Mouse (Mus musculus) liver, embryonic 14.5 days (tissue): Measurements from ENCODE around the gene Nacc1. TPM values are rescaled to one million over a fixed set of nuclear protein-coding genes. Genes with fewer than 3 reads are reported as not detected.

Source experiments
- ATAC-seq: fragments of 200-750 bp; cut with Nextera tagmentation; 2 replicates; pipeline ENCODE4 v1.8.0; 2017; ENCODE audit warnings: moderate number of reproducible peaks, mild to moderate bottlenecking, moderate library complexity; ENCODE audit not compliant: insufficient read depth
- DNase-seq, 3 experiments: peaks; one replicate each; pipeline ENCODE4 v3.0.0-alpha.2; 2012 to 2013; ENCODE audit warnings: low read depth in 3 of 3, low spot score in 3 of 3
- H3K27ac ChIP-seq: fragments of 300-500 bp; sonication (generic); 2 replicates; pipeline ENCODE4 v1.5.1; 2014; ENCODE audit warnings: moderate library complexity, mild to moderate bottlenecking, control low read depth, inconsistent platforms
- H3K27me3 ChIP-seq: fragments of 300-500 bp; sonication (generic); 2 replicates; pipeline ENCODE4 v1.6.1; 2014; ENCODE audit warnings: mild to moderate bottlenecking, low read length, moderate library complexity; ENCODE audit not compliant: control insufficient read depth, insufficient read depth
- H3K36me3 ChIP-seq: fragments of 300-500 bp; sonication (generic); replicated peaks from 2 replicates; pipeline ENCODE4 v1.6.1; 2014; ENCODE audit warnings: low read depth; ENCODE audit not compliant: control insufficient read depth, insufficient read depth
- H3K4me1 ChIP-seq, 2 experiments: fragments of 200-500 bp in 1 of 2; fragments of 300-500 bp in 1 of 2; sonication (generic) in 1 of 2; replicated peaks; 2 replicates each; pipeline ENCODE4 v1.6.1; 2012 to 2014; ENCODE audit warnings: antibody characterized with exemption in 1 of 2, inconsistent platforms in 1 of 2, low read length in 1 of 2; ENCODE audit not compliant: control insufficient read depth in 2 of 2, insufficient read depth in 2 of 2
- H3K4me2 ChIP-seq: fragments of 300-500 bp; sonication (generic); 2 replicates; pipeline ENCODE4 v1.6.1; 2014; ENCODE audit warnings: low read depth, mild to moderate bottlenecking, control low read depth, moderate library complexity
- H3K4me3 ChIP-seq, 2 experiments: fragments of 200-500 bp in 1 of 2; fragments of 300-500 bp in 1 of 2; sonication (generic) in 1 of 2; 2 replicates each; pipeline ENCODE4 v1.5.1; 2012 to 2014; ENCODE audit warnings: low read depth in 2 of 2, low read length in 2 of 2, mild to moderate bottlenecking in 2 of 2, control low read depth in 1 of 2, inconsistent platforms in 1 of 2, moderate library complexity in 1 of 2; ENCODE audit not compliant: insufficient read depth in 1 of 2
- H3K9ac ChIP-seq: fragments of 300-500 bp; sonication (generic); replicated peaks from 2 replicates; pipeline ENCODE4 v1.6.1; 2014; ENCODE audit warnings: mild to moderate bottlenecking, control low read depth, moderate library complexity
- H3K9me3 ChIP-seq: fragments of 300-500 bp; sonication (generic); 2 replicates; pipeline ENCODE4 v1.6.1; 2016; ENCODE audit warnings: low read length, mixed read lengths; ENCODE audit not compliant: control insufficient read depth
- CTCF ChIP-seq: IDR thresholded peaks from 2 replicates; pipeline ENCODE4 v1.5.1; 2016; ENCODE audit warnings: antibody characterized with exemption, low read depth, control low read depth
- EP300 ChIP-seq: IDR thresholded peaks from 2 replicates; pipeline ENCODE4 v1.6.1; 2016; ENCODE audit warnings: antibody characterized with exemption, low read depth
- WGBS: fragments of 180-500 bp; shearing (Covaris S2); extraction: QIAGEN DNeasy Blood & Tissue Kit; methylation state at CpG from one replicate; pipeline ENCODE4 v1.1.7; 2014; ENCODE audit not compliant: insufficient replicate concordance; 5-methylcytosine and 5-hydroxymethylcytosine counted together
- polyA plus RNA-seq, 2 experiments: library from polyadenylated mRNA; depleted of rRNA in 1 of 2; stranded (reverse) in 1 of 2; unstranded in 1 of 2; fragments of >200 nt; fragmentation: Nextera tagmentation in 1 of 2; extraction: Ambion mirVana in 1 of 2; gene quantifications; 2 replicates each; pipeline versions ENCODE4 v1.2.1 to v1.2.3; 2012 to 2014

Gene Nacc1
- polyA plus RNA-seq, 2 experiments, result 6.3 to 19.0 TPM

- no peak overlapping the region for H3K9ac ChIP-seq
- ATAC-seq (no peak), DNase-seq (peak in 1 of 3 experiments; percentile 52)
- no peak overlapping the region for H3K27ac ChIP-seq
- H3K4me2 ChIP-seq, result no peak overlapping the region
- peaks cover 18% of the 10 kb centered on the region for H3K36me3 ChIP-seq
- peak; percentile 80 for TF ChIP-seq CTCF
- no peak for TF ChIP-seq EP300
- no peaks in the 10 kb centered on the region for H3K27me3 ChIP-seq
- H3K4me1 ChIP-seq, result peaks cover 17 to 18% of the 10 kb centered on the region in 2 experiments
- H3K4me3 ChIP-seq, result no peak overlapping the region
- 73% methylated on average over 14 of the region's 14 CpGs for WGBS
- no peaks in the 10 kb centered on the region for H3K9me3 ChIP-seq
Observed at GRCm38 (mm10) chr8:84697166-84698130, 9.8 kb upstream of the Nacc1 start.

- Histone ChIP-seq H3K27me3 (no peaks in the 10 kb centered on the region), H3K36me3 (peaks cover 21% of the 10 kb centered on the region), H3K9ac (no peak overlapping the region), H3K4me1 (peaks cover 10 to 11% of the 10 kb centered on the region in 2 experiments), H3K9me3 (no peaks in the 10 kb centered on the region), H3K4me3 (no peak overlapping the region), H3K27ac (no peak overlapping the region), H3K4me2 (no peak overlapping the region)
- no peak for TF ChIP-seq EP300
- TF ChIP-seq CTCF, result no peak
- ATAC-seq, result no peak
- no peak for DNase-seq
- 75% methylated on average over 6 of the region's 6 CpGs for WGBS
Observed at GRCm38 (mm10) chr8:84695140-84695539, 7.5 kb upstream of the Nacc1 start.

GRCm38 (mm10) chr8:84693332-84693731 is 5.7 kb upstream of the Nacc1 start:
- Histone ChIP-seq H3K27me3 (no peaks in the 10 kb centered on the region), H3K27ac (no peak overlapping the region), H3K36me3 (peaks cover 18% of the 10 kb centered on the region), H3K9me3 (no peaks in the 10 kb centered on the region), H3K4me3 (no peak overlapping the region), H3K4me1 (peaks cover 9 to 12% of the 10 kb centered on the region in 2 experiments), H3K9ac (no peak overlapping the region), H3K4me2 (no peak overlapping the region)
- WGBS, result 72% methylated on average over 4 of the region's 4 CpGs
- ATAC-seq (no peak), DNase-seq (no peak)
- TF ChIP-seq CTCF (no peak), EP300 (no peak)

GRCm38 (mm10) chr8:84689091-84689915 is 1.6 kb upstream of the Nacc1 start:
- peak; percentile 80 to 89 (median 86) for DNase-seq
- Histone ChIP-seq H3K27ac (peak overlapping the region; percentile 63), H3K9ac (peak overlapping the region; percentile 80), H3K27me3 (no peaks in the 10 kb centered on the region), H3K4me2 (peak overlapping the region; percentile 91), H3K9me3 (no peaks in the 10 kb centered on the region), H3K4me1 (peaks cover 27 to 32% of the 10 kb centered on the region in 2 experiments), H3K4me3 (peak overlapping the region; percentile 73 to 89), H3K36me3 (peaks cover 12% of the 10 kb centered on the region; the same call in 1 of the 2 replicates)
- peak; percentile 68 for ATAC-seq
- under 1% methylated on average over 47 of the region's 47 CpGs for WGBS
- TF ChIP-seq CTCF, result 0 out of 2 replicates have a peak, but pooled peaks have one; percentile 30
- TF ChIP-seq EP300, result peak; percentile 8; the same call in 1 of the 2 replicates
